Mouse (Mus musculus) T-cell, adult 66 days (primary cell): ENCODE measurements around the gene Sun3. TPM values are rescaled to one million over a fixed set of nuclear protein-coding genes. Genes with fewer than 3 reads are reported as not detected.

ENCODE experiments used
- total RNA-seq, 2 experiments: library from RNA; stranded (reverse); gene quantifications; 3 replicates in 1 of 2; 4 replicates in 1 of 2; pipeline ENCODE4 v1.2.4; 2023

Gene Sun3
- total RNA-seq, result not detected

DNA sequence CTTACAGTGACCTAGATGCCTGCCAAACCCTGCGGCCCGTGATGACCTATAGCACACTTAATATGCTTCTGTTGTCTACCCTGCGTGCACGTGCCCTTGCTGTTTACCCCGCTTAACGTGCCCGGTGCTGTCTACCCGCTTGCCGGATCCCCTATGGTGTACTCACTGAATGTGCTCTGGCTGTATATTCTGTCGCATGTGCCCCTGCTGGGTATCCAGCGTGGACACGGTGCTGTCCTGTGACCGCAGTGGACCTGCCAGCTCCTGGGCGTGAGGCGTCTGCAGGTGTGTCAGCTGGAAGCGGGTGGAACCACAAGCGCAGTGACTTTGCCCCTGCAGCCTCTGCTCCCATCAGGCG is at the start of gene Sun3:
Gene Sun3, minus strand, starts transcription at position 289 of the 358 bp plus-strand sequence.

GRCm38 (mm10) chr11:9048011-9048702 is 634 bp downstream of the Sun3 start, which contains the start of gene Gm11992:
TSS of gene Gm11992 (plus strand) at chr11:9048594.

GRCm38 (mm10) chr11:9010853-9011339 is 37.9 kb downstream of the Sun3 start, which contains the start of gene Hus1:
TSS of gene Hus1 (minus strand) at chr11:9011191.

GRCm38 (mm10) chr11:8973166-8973565 is 75.6 kb downstream of the Sun3 start, which contains the start of gene Pkd1l1:
TSS of gene Pkd1l1 (minus strand) at chr11:8973266.

Other genes starting within 250 kb of the Sun3 start
- under 1 TPM; 0.12 TPM for gene Pkd1l1, start 75.7 kb downstream of the Sun3 start, total RNA-seq
- 10 to 100 TPM in 1 of 2 experiments, 1 to 10 TPM in 1; 9.7 to 14.6 TPM for gene Hus1, start 37.8 kb downstream of the Sun3 start, total RNA-seq
- gene Gm11992, start 397 bp downstream of the Sun3 start, total RNA-seq, result not detected
- gene Upp1, start 69.1 kb upstream of the Sun3 start, total RNA-seq, result not detected
- under 1 TPM; 0.03 to 0.06 TPM for gene Abca13, start 143.0 kb upstream of the Sun3 start, total RNA-seq